Mouse (Mus musculus) limb, embryonic 13.5 days (tissue): Measurements from ENCODE around the gene St6galnac4. TPM values are rescaled to one million over a fixed set of nuclear protein-coding genes. Genes with fewer than 3 reads are reported as not detected.

Experiments used
- ATAC-seq: fragments of 200-750 bp; cut with Nextera tagmentation; 2 replicates; pipeline ENCODE4 v1.8.0; 2017; ENCODE audit warnings: low read depth, moderate number of reproducible peaks, moderate TSS enrichment; ENCODE audit not compliant: low FRiP score
- H3K27ac ChIP-seq: fragments of 300-500 bp; sonication (generic); 2 replicates; pipeline ENCODE4 v1.5.1; 2015; ENCODE audit warnings: inconsistent platforms, mild to moderate bottlenecking, moderate library complexity
- H3K27me3 ChIP-seq: fragments of 300-500 bp; sonication (generic); 2 replicates; pipeline ENCODE4 v1.6.1; 2015; ENCODE audit warnings: mild to moderate bottlenecking, inconsistent platforms
- H3K36me3 ChIP-seq: fragments of 300-500 bp; sonication (generic); 2 replicates; pipeline ENCODE4 v1.6.1; 2015; ENCODE audit warnings: inconsistent platforms, mild to moderate bottlenecking, moderate library complexity
- H3K4me1 ChIP-seq: fragments of 300-500 bp; sonication (generic); 2 replicates; pipeline ENCODE4 v1.6.1; 2015; ENCODE audit warnings: inconsistent platforms
- H3K4me2 ChIP-seq: fragments of 300-500 bp; sonication (generic); replicated peaks from 2 replicates; pipeline ENCODE4 v1.6.1; 2015; ENCODE audit warnings: inconsistent platforms, mild to moderate bottlenecking, moderate library complexity
- H3K4me3 ChIP-seq: fragments of 300-500 bp; sonication (generic); 2 replicates; pipeline ENCODE4 v1.5.1; 2015; ENCODE audit warnings: moderate library complexity, mild to moderate bottlenecking, inconsistent platforms
- H3K9ac ChIP-seq: fragments of 300-500 bp; sonication (generic); 2 replicates; pipeline ENCODE4 v1.6.1; 2015; ENCODE audit warnings: mild to moderate bottlenecking, inconsistent platforms
- H3K9me3 ChIP-seq: fragments of 300-500 bp; sonication (generic); 2 replicates; pipeline ENCODE4 v1.6.1; 2016; ENCODE audit warnings: inconsistent platforms
- WGBS: fragments of 180-500 bp; shearing (Covaris S2); methylation state at CpG from one replicate; pipeline ENCODE4 v1.1.7; 2015; 5-methylcytosine and 5-hydroxymethylcytosine counted together
- polyA plus RNA-seq: library from polyadenylated mRNA; unstranded; fragments of >200 nt; fragmentation: Nextera tagmentation; extraction: Ambion mirVana; gene quantifications from 2 replicates; pipeline ENCODE4 v1.2.1, GENCODE M21; 2015

St6galnac4 gene
- polyA plus RNA-seq, 1 experiment from 2014 or later = 39.5 TPM

GRCm38 (mm10) chr2:32646379-32647056, 59.6 kb downstream of the St6galnac4 start, which contains the start of gene Eng:
Eng (plus strand) TSS chr2:32646595.
- ATAC-seq = peak; percentile 55; the same call in 1 of the 2 replicates
- Histone ChIP-seq H3K9ac (peak within 1 kb of the TSS; percentile 59), H3K4me2 (peak within 1 kb of the TSS; percentile 53), H3K4me1 (peaks cover 29% of the 10 kb centered on the region), H3K36me3 (no peaks in the 10 kb centered on the region), H3K27ac (peak within 1 kb of the TSS; percentile 44; the same call in 1 of the 2 replicates), H3K9me3 (no peaks in the 10 kb centered on the region), H3K4me3 (peak within 1 kb of the TSS; percentile 35), H3K27me3 (no peaks in the 10 kb centered on the region)
- WGBS = 61% methylated on average over 28 of the region's 31 CpGs

- Histone ChIP-seq H3K27ac (peak overlapping the region; percentile 22; the same call in 1 of the 2 replicates), H3K9ac (peak overlapping the region; percentile 59), H3K4me2 (peak overlapping the region; percentile 53), H3K27me3 (no peaks in the 10 kb centered on the region), H3K36me3 (no peaks in the 10 kb centered on the region), H3K4me3 (peak overlapping the region; percentile 35), H3K4me1 (peaks cover 28% of the 10 kb centered on the region), H3K9me3 (no peaks in the 10 kb centered on the region)
- 86% methylated on average over 7 of the region's 7 CpGs for WGBS
- ATAC-seq = no peak
These were observed 60.5 kb downstream of the St6galnac4 start for GRCm38 (mm10) chr2:32647366-32647765.

Other genes with a start within 250 kb of the St6galnac4 start
- 49.8 and 54.9 TPM in 2 replicates for gene Ciz1, start 234.8 kb upstream of the St6galnac4 start, polyA plus RNA-seq
- 32.4 and 32.5 TPM in 2 replicates for gene Dnm1, start 233.8 kb upstream of the St6galnac4 start, polyA plus RNA-seq
- gene 1110008P14Rik, start 205.2 kb upstream of the St6galnac4 start, polyA plus RNA-seq = 45.8 and 48.7 TPM in 2 replicates
- gene Lcn2, start 198.8 kb upstream of the St6galnac4 start, polyA plus RNA-seq = 0.27 and 0.36 TPM in 2 replicates
- gene Ptges2, start 191.2 kb upstream of the St6galnac4 start, polyA plus RNA-seq = 29.8 and 30.1 TPM in 2 replicates
- 5.7 and 5.9 TPM in 2 replicates for gene Naif1, start 136.6 kb upstream of the St6galnac4 start, polyA plus RNA-seq
- 22.8 and 22.9 TPM in 2 replicates for gene Slc25a25, start 135.7 kb upstream of the St6galnac4 start, polyA plus RNA-seq
- 10.4 and 10.9 TPM in 2 replicates for gene Fam102a, start 51.8 kb upstream of the St6galnac4 start, polyA plus RNA-seq
- 111 and 118 TPM in 2 replicates for gene Dpm2, start 16.2 kb upstream of the St6galnac4 start, polyA plus RNA-seq
- 1.8 and 2.5 TPM in 2 replicates for gene Pip5kl1, start 12.3 kb upstream of the St6galnac4 start, polyA plus RNA-seq
- gene 9430097D07Rik, start 11.4 kb upstream of the St6galnac4 start, polyA plus RNA-seq = 0.19 and 0.23 TPM in 2 replicates
- 29.5 and 29.7 TPM in 2 replicates for gene St6galnac6, start 12.6 kb downstream of the St6galnac4 start, polyA plus RNA-seq
- 42.0 and 49.8 TPM in 2 replicates for gene Ak1, start 34.7 kb downstream of the St6galnac4 start, polyA plus RNA-seq
- 43.5 and 45.6 TPM in 2 replicates for gene Eng, start 59.5 kb downstream of the St6galnac4 start, polyA plus RNA-seq
- gene Fpgs, start 117.0 kb downstream of the St6galnac4 start, polyA plus RNA-seq = 34.3 and 35.4 TPM in 2 replicates
- 106 and 112 TPM in 2 replicates for gene Cdk9, start 126.0 kb downstream of the St6galnac4 start, polyA plus RNA-seq
- gene Sh2d3c, start 134.0 kb downstream of the St6galnac4 start, polyA plus RNA-seq = 21.2 and 22.9 TPM in 2 replicates
- 0.51 TPM in 1 of 2 replicates, not detected in the other for gene 6330409D20Rik, start 153.9 kb downstream of the St6galnac4 start, polyA plus RNA-seq
- 72.7 and 74.5 TPM in 2 replicates for gene Tor2a, start 170.1 kb downstream of the St6galnac4 start, polyA plus RNA-seq
- 0.37 and 0.61 TPM in 2 replicates for gene Ttc16, start 188.5 kb downstream of the St6galnac4 start, polyA plus RNA-seq
- 5.2 and 6.7 TPM in 2 replicates for gene Ptrh1, start 188.7 kb downstream of the St6galnac4 start, polyA plus RNA-seq
- 1.3 TPM in 2 replicates for gene Cfap157, start 197.3 kb downstream of the St6galnac4 start, polyA plus RNA-seq